Mouse (Mus musculus): ENCODE measurements around the gene Tmem189.
"Not testable (repeated sequence)": the region's sequence is repeated elsewhere in the genome, so short reads cannot be mapped to it uniquely, and the experiment has no call there.

The Tmem189 gene

GRCm38 (mm10) chr2:167625670-167626069 is 64.0 kb downstream of the Tmem189 start:
- DNase-seq (ENCODE audit: low read depth in 2 of 2, low spot score in 2 of 2) = no peak

GRCm38 (mm10) chr2:167624368-167625075 is 65.1 kb downstream of the Tmem189 start:
- DNase-seq (ENCODE audit: low read depth in 2 of 2, low spot score in 2 of 2) = no peak

- no peak for DNase-seq (ENCODE audit: low read depth in 2 of 2, low spot score in 2 of 2)
Observed at GRCm38 (mm10) chr2:167622965-167623364, 66.7 kb downstream of the Tmem189 start.

- no peak for DNase-seq (ENCODE audit: low read depth in 2 of 2, low spot score in 2 of 2)
Observed at GRCm38 (mm10) chr2:167622352-167622751, 67.3 kb downstream of the Tmem189 start.

GRCm38 (mm10) chr2:167621255-167622087 is 68.2 kb downstream of the Tmem189 start:
- DNase-seq (ENCODE audit: low read depth in 2 of 2, low spot score in 2 of 2) = no peak

GRCm38 (mm10) chr2:167617472-167617871 is 72.2 kb downstream of the Tmem189 start:
- no peak for DNase-seq (ENCODE audit: low read depth in 2 of 2, low spot score in 2 of 2)

- DNase-seq (ENCODE audit: low read depth in 2 of 2, low spot score in 2 of 2) = no peak
Observed at GRCm38 (mm10) chr2:167617034-167617433, 72.6 kb downstream of the Tmem189 start.

- DNase-seq (ENCODE audit: low read depth in 2 of 2, low spot score in 2 of 2) = not testable (repeated sequence)
Observed at GRCm38 (mm10) chr2:167613335-167613734, 76.3 kb downstream of the Tmem189 start.

- DNase-seq (ENCODE audit: low read depth in 2 of 2, low spot score in 2 of 2) = no peak
Observed at GRCm38 (mm10) chr2:167612122-167612521, 77.5 kb downstream of the Tmem189 start.

GRCm38 (mm10) chr2:167611287-167611686 is 78.3 kb downstream of the Tmem189 start:
- DNase-seq (ENCODE audit: low read depth in 2 of 2, low spot score in 2 of 2) = no peak

GRCm38 (mm10) chr2:167606745-167607123 is 82.9 kb downstream of the Tmem189 start:
- DNase-seq (ENCODE audit: low read depth in 2 of 2, low spot score in 2 of 2) = no peak

- DNase-seq (ENCODE audit: low read depth in 2 of 2, low spot score in 2 of 2) = no peak
Observed at GRCm38 (mm10) chr2:167605817-167606744, 83.5 kb downstream of the Tmem189 start.

- peak; percentile 70 to 81 for DNase-seq (ENCODE audit: low read depth in 2 of 2, low spot score in 2 of 2)
Observed at GRCm38 (mm10) chr2:167605178-167605794, 84.3 kb downstream of the Tmem189 start.

GRCm38 (mm10) chr2:167602978-167603377 is 86.6 kb downstream of the Tmem189 start:
- no peak for DNase-seq (ENCODE audit: low read depth in 2 of 2, low spot score in 2 of 2)

- DNase-seq (ENCODE audit: low read depth in 2 of 2, low spot score in 2 of 2) = no peak
Observed at GRCm38 (mm10) chr2:167602364-167602763, 87.3 kb downstream of the Tmem189 start.

- DNase-seq (ENCODE audit: low read depth in 2 of 2, low spot score in 2 of 2) = no peak
Observed at GRCm38 (mm10) chr2:167600481-167600995, 89.1 kb downstream of the Tmem189 start.

- no peak for DNase-seq (ENCODE audit: low read depth in 2 of 2, low spot score in 2 of 2)
Observed at GRCm38 (mm10) chr2:167599917-167600316, 89.7 kb downstream of the Tmem189 start.

- DNase-seq (ENCODE audit: low read depth in 2 of 2, low spot score in 2 of 2) = no peak
Observed at GRCm38 (mm10) chr2:167599195-167599594, 90.4 kb downstream of the Tmem189 start.

- DNase-seq (ENCODE audit: low read depth in 2 of 2, low spot score in 2 of 2) = no peak
Observed at GRCm38 (mm10) chr2:167597492-167598186, 92.0 kb downstream of the Tmem189 start.

All from CD8-positive naive resting alpha-beta T cell, adult 2 months (primary cell).